Mouse (Mus musculus): ENCODE results near the gene Fggy. TPM values are rescaled to one million over a fixed set of nuclear protein-coding genes. Genes with fewer than 3 reads are reported as not detected.

The Fggy gene
- polyA plus RNA-seq, 1 experiment from 2014 or later = 7.3 TPM

GRCm38 (mm10) chr4:95896571-95896970 is 339.3 kb downstream of the Fggy start:
- Histone ChIP-seq H3K4me1 (peaks cover 69% of the 10 kb centered on the region), H3K9me3 (no peaks in the 10 kb centered on the region), H3K36me3 (replicated peaks) (no peaks in the 10 kb centered on the region), H3K27ac (replicated peaks) (peak overlapping the region; percentile 77), H3K4me3 (no peak overlapping the region), H3K27me3 (replicated peaks; ENCODE audit: low read depth, poor library complexity, severe bottlenecking) (no peaks in the 10 kb centered on the region)
- 23% methylated on average over 5 of the region's 5 CpGs for WGBS
- DNase-seq (ENCODE audit: low spot score) = peak; percentile 68

- Histone ChIP-seq H3K27me3 (replicated peaks; ENCODE audit: low read depth, poor library complexity, severe bottlenecking) (no peaks in the 10 kb centered on the region), H3K36me3 (replicated peaks) (no peaks in the 10 kb centered on the region), H3K4me1 (peaks cover 69% of the 10 kb centered on the region), H3K27ac (replicated peaks) (peak overlapping the region; percentile 77), H3K9me3 (no peaks in the 10 kb centered on the region), H3K4me3 (no peak overlapping the region)
- no peak for DNase-seq (ENCODE audit: low spot score)
- 64% methylated on average over 7 of the region's 7 CpGs for WGBS
These were observed 340.0 kb downstream of the Fggy start for GRCm38 (mm10) chr4:95897236-95897874.

GRCm38 (mm10) chr4:95898714-95899113 is 341.4 kb downstream of the Fggy start:
- Histone ChIP-seq H3K36me3 (replicated peaks) (no peaks in the 10 kb centered on the region), H3K27ac (replicated peaks) (peak overlapping the region; percentile 80), H3K9me3 (no peaks in the 10 kb centered on the region), H3K27me3 (replicated peaks; ENCODE audit: low read depth, poor library complexity, severe bottlenecking) (no peaks in the 10 kb centered on the region), H3K4me1 (peaks cover 69% of the 10 kb centered on the region), H3K4me3 (no peak overlapping the region)
- peak; percentile 42 for DNase-seq (ENCODE audit: low spot score)
- WGBS = 35% methylated on average over 6 of the region's 6 CpGs

- 54% methylated on average over 4 of the region's 4 CpGs for WGBS
- Histone ChIP-seq H3K27ac (replicated peaks) (peak overlapping the region; percentile 80), H3K27me3 (replicated peaks; ENCODE audit: low read depth, poor library complexity, severe bottlenecking) (no peaks in the 10 kb centered on the region), H3K4me1 (peaks cover 68% of the 10 kb centered on the region), H3K36me3 (replicated peaks) (no peaks in the 10 kb centered on the region), H3K4me3 (no peak overlapping the region), H3K9me3 (no peaks in the 10 kb centered on the region)
- DNase-seq (ENCODE audit: low spot score) = peak; percentile 52
These were observed 342.8 kb downstream of the Fggy start for GRCm38 (mm10) chr4:95899926-95900712.

GRCm38 (mm10) chr4:95900815-95901214 is 343.5 kb downstream of the Fggy start:
- no peaks in the 10 kb centered on the region for H3K36me3 ChIP-seq (replicated peaks)
- peak overlapping the region; percentile 80 for H3K27ac ChIP-seq (replicated peaks)
- H3K9me3 ChIP-seq = no peaks in the 10 kb centered on the region
- no peaks in the 10 kb centered on the region for H3K27me3 ChIP-seq (replicated peaks; ENCODE audit: low read depth, poor library complexity, severe bottlenecking)
- peak; percentile 60 for DNase-seq (ENCODE audit: low spot score)
- WGBS = 34% methylated on average over 1 of the region's 1 CpGs
- no peak overlapping the region for H3K4me3 ChIP-seq
- peaks cover 61% of the 10 kb centered on the region for H3K4me1 ChIP-seq

GRCm38 (mm10) chr4:95906141-95906540 is 348.8 kb downstream of the Fggy start:
- no peak for DNase-seq (ENCODE audit: low spot score)

GRCm38 (mm10) chr4:95909689-95910654 is 352.7 kb downstream of the Fggy start:
- Histone ChIP-seq H3K4me1 (peaks cover 21% of the 10 kb centered on the region), H3K27ac (replicated peaks) (peak overlapping the region; percentile 40), H3K9me3 (no peaks in the 10 kb centered on the region), H3K4me3 (no peak overlapping the region), H3K27me3 (replicated peaks; ENCODE audit: low read depth, poor library complexity, severe bottlenecking) (no peaks in the 10 kb centered on the region), H3K36me3 (replicated peaks) (no peaks in the 10 kb centered on the region)
- 53% methylated on average over 2 of the region's 2 CpGs for WGBS
- peak; percentile 41 for DNase-seq (ENCODE audit: low spot score)

More at GRCm38 (mm10) chr4:95906141-95906540, 348.8 kb downstream of the Fggy start:
- Histone ChIP-seq H3K4me1 (peaks cover 29% of the 10 kb centered on the region), H3K9me3 (no peaks in the 10 kb centered on the region), H3K27me3 (replicated peaks; ENCODE audit: low read depth, poor library complexity, severe bottlenecking) (no peaks in the 10 kb centered on the region), H3K4me3 (no peak overlapping the region), H3K27ac (replicated peaks) (no peak overlapping the region), H3K36me3 (replicated peaks) (no peaks in the 10 kb centered on the region)

- H3K36me3 ChIP-seq (replicated peaks) = no peaks in the 10 kb centered on the region
- no peak overlapping the region for H3K27ac ChIP-seq (replicated peaks)
- H3K4me3 ChIP-seq = no peak overlapping the region
- WGBS = 89% methylated on average over 1 of the region's 1 CpGs
- H3K9me3 ChIP-seq = no peaks in the 10 kb centered on the region
- H3K4me1 ChIP-seq = peaks cover 44% of the 10 kb centered on the region
- H3K27me3 ChIP-seq (replicated peaks; ENCODE audit: low read depth, poor library complexity, severe bottlenecking) = no peaks in the 10 kb centered on the region
- DNase-seq (ENCODE audit: low spot score) = no peak
These were observed 355.7 kb downstream of the Fggy start for GRCm38 (mm10) chr4:95913026-95913425.

GRCm38 (mm10) chr4:95915628-95916579 is 358.6 kb downstream of the Fggy start:
- DNase-seq (ENCODE audit: low spot score) = no peak

GRCm38 (mm10) chr4:95917703-95918102 is 360.4 kb downstream of the Fggy start:
- WGBS = 82% methylated on average over 6 of the region's 6 CpGs

More at GRCm38 (mm10) chr4:95915628-95916579, 358.6 kb downstream of the Fggy start:
- H3K4me3 ChIP-seq = no peak overlapping the region
- H3K36me3 ChIP-seq (replicated peaks) = no peaks in the 10 kb centered on the region
- peaks cover 37% of the 10 kb centered on the region for H3K4me1 ChIP-seq
- no peaks in the 10 kb centered on the region for H3K9me3 ChIP-seq
- 61% methylated on average over 8 of the region's 8 CpGs for WGBS
- H3K27ac ChIP-seq (replicated peaks) = peak overlapping the region; percentile 55
- no peaks in the 10 kb centered on the region for H3K27me3 ChIP-seq (replicated peaks; ENCODE audit: low read depth, poor library complexity, severe bottlenecking)

GRCm38 (mm10) chr4:95920448-95920847 is 363.1 kb downstream of the Fggy start:
- 72% methylated on average over 4 of the region's 4 CpGs for WGBS
- Histone ChIP-seq H3K4me3 (no peak overlapping the region), H3K36me3 (replicated peaks) (no peaks in the 10 kb centered on the region), H3K27ac (replicated peaks) (no peak overlapping the region), H3K27me3 (replicated peaks; ENCODE audit: low read depth, poor library complexity, severe bottlenecking) (no peaks in the 10 kb centered on the region), H3K4me1 (peaks cover 31% of the 10 kb centered on the region), H3K9me3 (no peaks in the 10 kb centered on the region)
- no peak for DNase-seq (ENCODE audit: low spot score)

More at GRCm38 (mm10) chr4:95917703-95918102, 360.4 kb downstream of the Fggy start:
- H3K4me3 ChIP-seq = no peak overlapping the region
- no peaks in the 10 kb centered on the region for H3K36me3 ChIP-seq (replicated peaks)
- H3K27ac ChIP-seq (replicated peaks) = peak overlapping the region; percentile 70; the same call in 1 of the 2 replicates
- no peaks in the 10 kb centered on the region for H3K27me3 ChIP-seq (replicated peaks; ENCODE audit: low read depth, poor library complexity, severe bottlenecking)
- no peak for DNase-seq (ENCODE audit: low spot score)
- peaks cover 33% of the 10 kb centered on the region for H3K4me1 ChIP-seq
- H3K9me3 ChIP-seq = no peaks in the 10 kb centered on the region
